7 mouse cellular contexts compared by ENCODE assay signal in the genomic region with DNA sequence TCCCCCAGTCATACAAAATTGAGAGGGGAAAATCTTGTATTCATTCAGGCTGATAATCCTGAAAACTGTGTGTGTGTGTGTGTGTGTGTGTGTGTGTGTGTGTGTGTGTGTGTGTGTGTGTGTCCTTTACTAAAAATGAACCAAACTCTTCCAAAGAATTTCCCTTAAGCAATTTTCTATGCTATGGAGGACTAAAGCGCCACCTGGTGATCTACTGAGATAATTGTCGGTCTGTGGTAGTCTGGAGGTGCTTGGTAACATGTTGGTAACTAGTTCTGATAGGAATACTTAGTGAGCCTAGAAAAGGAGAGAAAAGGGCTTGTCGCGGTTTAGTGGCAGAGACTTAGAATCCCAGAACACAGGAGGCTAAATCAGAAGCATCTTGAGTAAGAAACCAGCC.
DNase-seq lines count a peak whose midpoint lies in the region; ATAC-seq and TF ChIP-seq lines count a peak whose summit lies in the region.

No protein-coding gene starts in this region.

- H3K4me3 ChIP-seq in E14TG2a.4 (replicated peaks; ENCODE audit: low read length): no peak overlapping the region
- H3K4me3 ChIP-seq in embryonic facial prominence, embryonic 14.5 days (ENCODE audit: low read depth, low read length): no peak overlapping the region
- H3K4me3 ChIP-seq in stomach, postnatal 0 days (ENCODE audit: low read depth, low read length): no peak overlapping the region

- H3K4me2 ChIP-seq in embryonic facial prominence, embryonic 14.5 days (ENCODE audit: low read depth, low read length): no peak overlapping the region
- H3K4me2 ChIP-seq in stomach, postnatal 0 days (replicated peaks; ENCODE audit: low read depth): no peak overlapping the region

- no peaks in the 10 kb centered on the region for H3K36me3 ChIP-seq in E14TG2a.4 (ENCODE audit: insufficient read depth, low read length)
- H3K36me3 ChIP-seq in embryonic facial prominence, embryonic 14.5 days (ENCODE audit: control insufficient read depth, insufficient read depth, low read length): no peaks in the 10 kb centered on the region
- H3K36me3 ChIP-seq in stomach, postnatal 0 days (ENCODE audit: control insufficient read depth, insufficient read depth, low read length): no peaks in the 10 kb centered on the region

- DNase-seq in kidney, adult 9 months: peak; percentile 29
- no peak for DNase-seq in kidney, adult 18-20 months
- DNase-seq in adrenal gland, postnatal 14 days: peak; percentile 47
- peak; percentile 68 for DNase-seq in embryonic facial prominence, embryonic 14.5 days (ENCODE audit: low spot score)
- no peak for DNase-seq in stomach, postnatal 0 days (ENCODE audit: low spot score)
- DNase-seq in heart, adult 8-10 months (ENCODE audit: low spot score): no peak

- no peaks in the 10 kb centered on the region for H3K4me1 ChIP-seq in E14TG2a.4 (replicated peaks; ENCODE audit: low read depth, low read length)
- H3K4me1 ChIP-seq in embryonic facial prominence, embryonic 14.5 days (ENCODE audit: control insufficient read depth, insufficient read depth, low read length): no peaks in the 10 kb centered on the region
- H3K4me1 ChIP-seq in stomach, postnatal 0 days (replicated peaks; ENCODE audit: control insufficient read depth, insufficient read depth): no peaks in the 10 kb centered on the region

- no peak for TF ChIP-seq EP300 in stomach, postnatal 0 days (optimal IDR thresholded peaks at IDR 0.05)

- H3K27ac ChIP-seq in embryonic facial prominence, embryonic 14.5 days (replicated peaks; ENCODE audit: low read depth, low read length): no peak overlapping the region
- H3K27ac ChIP-seq in stomach, postnatal 0 days (replicated peaks): no peak overlapping the region

- TF ChIP-seq CTCF in E14TG2a.4 (conservative IDR thresholded peaks at IDR 0.05; ENCODE audit: low read length): peak; percentile 41
- peak; percentile 75 for TF ChIP-seq CTCF in stomach, postnatal 0 days (IDR thresholded peaks at IDR 0.05; ENCODE audit: low read depth)

- peaks cover 8% of the 10 kb centered on the region for H3K9me3 ChIP-seq in E14TG2a.4 (ENCODE audit: low read length)
- no peaks in the 10 kb centered on the region for H3K9me3 ChIP-seq in embryonic facial prominence, embryonic 14.5 days (ENCODE audit: control insufficient read depth, low read length)
- H3K9me3 ChIP-seq in stomach, postnatal 0 days (ENCODE audit: control insufficient read depth, low read length): no peaks in the 10 kb centered on the region

- 2% methylated on average over 4 of the region's 4 CpGs for WGBS in embryonic facial prominence, embryonic 14.5 days
- WGBS in stomach, postnatal 0 days: 8% methylated on average over 4 of the region's 4 CpGs

- no peaks in the 10 kb centered on the region for H3K27me3 ChIP-seq in E14TG2a.4 (ENCODE audit: insufficient read depth, low read length)
- no peaks in the 10 kb centered on the region for H3K27me3 ChIP-seq in embryonic facial prominence, embryonic 14.5 days (replicated peaks; ENCODE audit: control insufficient read depth, insufficient read depth, low read length)
- no peaks in the 10 kb centered on the region for H3K27me3 ChIP-seq in stomach, postnatal 0 days (ENCODE audit: control insufficient read depth, insufficient read depth, low read length)

- no peak overlapping the region for H3K9ac ChIP-seq in embryonic facial prominence, embryonic 14.5 days (ENCODE audit: low read depth, low read length)
- H3K9ac ChIP-seq in stomach, postnatal 0 days (ENCODE audit: low read length): no peak overlapping the region

- ATAC-seq in embryonic facial prominence, embryonic 14.5 days (ENCODE audit: low read depth): no peak
- ATAC-seq in stomach, postnatal 0 days (ENCODE audit: low FRiP score, low TSS enrichment): no peak

Comparison
In these comparisons a context has a peak if more than half of its experiments do, and no peak if none do; other contexts are left out.
1. DNase-seq: peak in kidney, adult 9 months (single experiment), adrenal gland, postnatal 14 days (single experiment) and embryonic facial prominence, embryonic 14.5 days (single experiment); none in kidney, adult 18-20 months (single experiment), stomach, postnatal 0 days (single experiment) and heart, adult 8-10 months (single experiment).